Mouse (Mus musculus) kidney, embryonic 14.5 days (tissue): ENCODE measurements around the gene Rexo1. TPM values are rescaled to one million over a fixed set of nuclear protein-coding genes. Genes with fewer than 3 reads are reported as not detected.

Source experiments
- ATAC-seq: fragments of 200-750 bp; cut with Nextera tagmentation; 2 replicates; pipeline ENCODE4 v1.8.0; 2017; ENCODE audit warnings: moderate number of reproducible peaks, mild to moderate bottlenecking, moderate TSS enrichment, moderate library complexity; ENCODE audit not compliant: low FRiP score, low TSS enrichment
- H3K27ac ChIP-seq: fragments of 300-500 bp; sonication (generic); 2 replicates; pipeline ENCODE4 v1.5.1; 2014; ENCODE audit warnings: low read depth, mild to moderate bottlenecking, low read length, moderate library complexity, mixed read lengths
- H3K27me3 ChIP-seq: fragments of 300-500 bp; sonication (generic); 2 replicates; pipeline ENCODE4 v1.6.1; 2014; ENCODE audit warnings: mild to moderate bottlenecking, low read length; ENCODE audit not compliant: control insufficient read depth, insufficient read depth
- H3K36me3 ChIP-seq: fragments of 300-500 bp; sonication (generic); 2 replicates; pipeline ENCODE4 v1.6.1; 2014; ENCODE audit warnings: low read length, mixed read lengths; ENCODE audit not compliant: control insufficient read depth, insufficient read depth
- H3K4me1 ChIP-seq: fragments of 300-500 bp; sonication (generic); 2 replicates; pipeline ENCODE4 v1.6.1; 2014; ENCODE audit warnings: low read length, mixed read lengths; ENCODE audit not compliant: control insufficient read depth, insufficient read depth
- H3K4me2 ChIP-seq: fragments of 300-500 bp; sonication (generic); replicated peaks from 2 replicates; pipeline ENCODE4 v1.6.1; 2014; ENCODE audit warnings: low read depth, mild to moderate bottlenecking, low read length
- H3K4me3 ChIP-seq: fragments of 300-500 bp; sonication (generic); 2 replicates; pipeline ENCODE4 v1.5.1; 2014; ENCODE audit warnings: mild to moderate bottlenecking, low read length
- H3K9ac ChIP-seq: fragments of 300-500 bp; sonication (generic); 2 replicates; pipeline ENCODE4 v1.6.1; 2014; ENCODE audit warnings: low read depth, mild to moderate bottlenecking, low read length, moderate library complexity
- H3K9me3 ChIP-seq: fragments of 300-500 bp; sonication (generic); 2 replicates; pipeline ENCODE4 v1.6.1; 2016; ENCODE audit warnings: low read length; ENCODE audit not compliant: control insufficient read depth
- WGBS: fragments of 180-500 bp; shearing (Covaris S2); extraction: QIAGEN DNeasy Blood & Tissue Kit; methylation state at CpG from one replicate; pipeline ENCODE4 v1.1.7; 2014; 5-methylcytosine and 5-hydroxymethylcytosine counted together
- polyA plus RNA-seq: library from polyadenylated mRNA; unstranded; fragments of >200 nt; fragmentation: Nextera tagmentation; extraction: Ambion mirVana; gene quantifications from 2 replicates; pipeline ENCODE4 v1.2.1, GENCODE M21; 2014

Rexo1 gene
- polyA plus RNA-seq, 1 experiment from 2014 or later = 31.3 TPM

DNA sequence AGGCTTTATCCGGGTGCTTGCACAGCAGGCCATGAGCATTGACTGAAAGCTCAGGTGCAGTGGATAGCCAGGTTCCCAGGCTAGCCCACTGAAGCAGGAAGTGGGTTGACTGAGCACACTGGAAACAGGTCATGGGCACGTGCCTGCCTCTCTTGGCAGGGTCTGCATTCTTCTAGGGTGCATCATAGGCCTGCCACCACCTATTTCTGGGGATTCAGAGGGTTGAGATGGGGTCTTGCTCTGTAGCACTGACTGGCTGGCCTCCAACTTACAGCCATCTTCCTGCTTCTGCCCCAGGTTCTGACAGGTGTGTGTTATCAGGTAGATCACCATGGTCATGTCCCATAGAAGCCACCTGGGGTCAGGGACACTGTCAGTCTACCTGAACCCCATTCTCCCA, 43.6 kb upstream of the Rexo1 start:
- Histone ChIP-seq H3K4me1 (peaks cover 11% of the 10 kb centered on the region), H3K27me3 (no peaks in the 10 kb centered on the region)
- WGBS = 87% methylated on average over 2 of the region's 2 CpGs

DNA sequence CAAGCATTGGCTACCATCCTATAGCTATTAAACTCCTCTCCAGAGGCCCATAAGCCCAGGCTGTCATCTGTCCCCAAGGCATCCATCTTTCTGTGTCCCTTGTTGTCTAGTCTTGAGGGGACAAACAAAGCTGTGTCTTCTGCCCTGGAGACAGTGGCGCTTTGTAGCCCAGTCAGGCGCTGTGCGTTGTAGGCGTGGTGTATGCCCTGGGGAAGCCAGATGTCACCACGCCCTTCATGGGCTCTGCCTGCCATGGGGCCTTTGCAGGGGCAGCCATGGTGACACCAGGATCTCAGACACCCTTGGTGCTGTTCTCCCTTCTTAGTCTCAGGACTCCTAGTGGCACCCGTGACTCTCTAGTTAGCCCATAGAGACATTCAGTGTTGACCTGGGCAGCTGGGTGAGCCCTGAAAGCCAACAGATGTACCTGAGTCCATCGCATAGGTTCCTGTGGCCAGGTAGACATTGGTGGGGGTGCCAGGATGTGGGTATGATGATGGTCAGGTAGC, 42.7 kb upstream of the Rexo1 start:
- 94% methylated on average over 7 of the region's 7 CpGs for WGBS
- Histone ChIP-seq H3K36me3 (peaks cover 26% of the 10 kb centered on the region), H3K27ac (no peak overlapping the region), H3K4me3 (peak overlapping the region; percentile 50), H3K9ac (peak overlapping the region; percentile 66), H3K27me3 (no peaks in the 10 kb centered on the region), H3K4me1 (peaks cover 11% of the 10 kb centered on the region), H3K4me2 (peak overlapping the region; percentile 62), H3K9me3 (no peaks in the 10 kb centered on the region)
- no peak for ATAC-seq

More for the DNA sequence above, 43.6 kb upstream of the Rexo1 start:
- Histone ChIP-seq H3K4me2 (no peak overlapping the region), H3K4me3 (no peak overlapping the region), H3K27ac (no peak overlapping the region), H3K9ac (no peak overlapping the region), H3K9me3 (no peaks in the 10 kb centered on the region), H3K36me3 (peaks cover 34% of the 10 kb centered on the region)
- no peak for ATAC-seq

DNA sequence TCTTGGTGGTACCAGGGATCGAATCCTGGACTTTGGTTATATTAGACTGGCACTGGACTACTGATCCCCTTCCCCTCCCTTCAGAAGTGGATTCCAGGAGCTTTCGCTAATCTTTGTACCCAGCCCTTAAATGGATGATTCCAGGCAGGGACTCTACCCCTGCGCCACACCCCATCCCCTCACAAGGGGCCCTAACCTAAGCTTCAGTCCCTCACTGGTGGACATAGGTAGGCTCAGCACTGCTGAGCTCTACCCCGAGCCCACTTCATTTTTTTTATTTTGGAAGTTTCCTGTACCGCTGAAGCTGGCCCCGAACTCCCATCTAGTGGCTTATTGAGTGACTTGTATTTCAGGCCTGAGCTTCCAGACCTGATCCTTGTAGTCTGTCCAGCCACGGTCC, 42.0 kb upstream of the Rexo1 start:
- Histone ChIP-seq H3K9me3 (no peaks in the 10 kb centered on the region), H3K27me3 (no peaks in the 10 kb centered on the region), H3K4me2 (peak overlapping the region; percentile 62), H3K9ac (peak overlapping the region; percentile 66), H3K4me1 (peaks cover 11% of the 10 kb centered on the region), H3K4me3 (peak overlapping the region; percentile 50), H3K27ac (peak overlapping the region; percentile 20; the same call in 1 of the 2 replicates), H3K36me3 (peaks cover 20% of the 10 kb centered on the region)
- WGBS = 32% methylated on average over 7 of the region's 7 CpGs
- peak; percentile 7 for ATAC-seq

DNA sequence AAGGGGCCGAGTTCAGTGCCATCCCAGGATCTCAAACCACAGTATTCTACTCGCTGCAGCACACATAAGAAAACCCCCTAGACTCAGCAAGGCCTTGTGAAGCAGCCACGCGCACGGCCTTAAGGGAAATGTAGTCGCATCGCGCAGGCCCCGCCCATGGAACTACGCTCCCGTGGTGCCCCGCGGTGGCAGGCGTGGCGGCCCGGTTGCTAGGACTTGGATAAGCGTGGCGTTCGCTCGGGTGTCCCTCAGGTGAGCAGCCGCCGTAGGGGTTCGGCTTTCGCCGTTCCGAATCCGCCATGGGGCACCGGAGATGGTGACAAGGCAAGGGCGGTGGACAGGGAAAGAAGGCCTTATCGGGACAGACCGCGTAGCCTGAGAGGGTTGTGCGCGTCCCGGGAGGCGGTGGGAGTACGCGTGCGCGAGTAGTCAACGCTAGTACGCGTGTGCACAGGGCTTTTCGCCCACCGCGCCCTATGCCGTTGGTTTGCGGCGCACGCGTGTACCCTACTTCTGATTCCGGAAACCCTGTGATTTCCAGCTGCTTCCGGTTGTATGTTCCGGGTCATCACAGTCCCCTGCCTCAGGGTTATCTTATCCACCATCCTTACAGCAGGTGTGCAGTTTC, 41.5 kb upstream of the Rexo1 start, which contains the start of the genes Scamp4 and Adat3:
Scamp4 (plus strand) TSS at position 175 of the 628 bp plus-strand sequence.
Adat3 (plus strand) TSS at position 183 of the 628 bp plus-strand sequence.
- H3K4me1 ChIP-seq = peaks cover 11% of the 10 kb centered on the region
- peak within 1 kb of the TSS; percentile 48; the same call in 1 of the 2 replicates for H3K27ac ChIP-seq
- H3K4me3 ChIP-seq = peak within 1 kb of the TSS; percentile 50
- peak within 1 kb of the TSS; percentile 62 for H3K4me2 ChIP-seq
- ATAC-seq = peak; percentile 94
- no peaks in the 10 kb centered on the region for H3K9me3 ChIP-seq
- H3K9ac ChIP-seq = peak within 1 kb of the TSS; percentile 66
- H3K27me3 ChIP-seq = no peaks in the 10 kb centered on the region
- WGBS = under 1% methylated on average over 54 of the region's 54 CpGs
- peaks cover 14% of the 10 kb centered on the region for H3K36me3 ChIP-seq

DNA sequence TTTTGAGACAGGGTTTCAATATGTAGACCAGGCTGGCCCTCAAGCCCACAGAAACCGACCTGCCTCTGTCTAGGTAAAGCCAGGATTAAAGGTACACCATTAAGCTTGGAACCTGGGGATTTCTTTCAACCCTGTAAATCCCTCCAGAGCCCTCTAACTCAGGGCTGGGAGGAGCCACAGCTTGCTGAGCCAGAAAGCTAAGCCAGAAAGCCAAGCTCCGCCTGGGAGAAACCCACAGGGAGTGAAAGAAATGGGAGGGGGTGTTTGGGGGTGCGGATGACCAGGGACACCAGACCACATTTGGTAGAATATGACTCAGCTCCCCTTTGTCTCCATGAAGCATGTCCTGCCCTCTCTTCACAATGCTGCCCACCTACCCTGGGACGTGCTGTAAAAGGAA, 35.0 kb upstream of the Rexo1 start:
- Histone ChIP-seq H3K9ac (no peak overlapping the region), H3K27ac (no peak overlapping the region), H3K4me3 (no peak overlapping the region), H3K9me3 (no peaks in the 10 kb centered on the region), H3K27me3 (no peaks in the 10 kb centered on the region), H3K36me3 (no peaks in the 10 kb centered on the region), H3K4me1 (no peaks in the 10 kb centered on the region), H3K4me2 (no peak overlapping the region)
- WGBS = 32% methylated on average over 4 of the region's 4 CpGs
- no peak for ATAC-seq

- peak; percentile 96 for ATAC-seq
- peaks cover 14% of the 10 kb centered on the region for H3K36me3 ChIP-seq
- peak within 1 kb of the TSS; percentile 97 for H3K4me2 ChIP-seq
- peak within 1 kb of the TSS; percentile 94 for H3K9ac ChIP-seq
- peak within 1 kb of the TSS; percentile 97 for H3K4me3 ChIP-seq
- no peaks in the 10 kb centered on the region for H3K27me3 ChIP-seq
- WGBS = under 1% methylated on average over 73 of the region's 73 CpGs
- H3K27ac ChIP-seq = peak within 1 kb of the TSS; percentile 24
- no peaks in the 10 kb centered on the region for H3K9me3 ChIP-seq
- peaks cover 14% of the 10 kb centered on the region; the same call in 1 of the 2 replicates for H3K4me1 ChIP-seq
These were observed 28.8 kb upstream of the Rexo1 start, which contains the start of gene Abhd17a for GRCm38 (mm10) chr10:80589879-80590854. TSS of gene Abhd17a (minus strand) at chr10:80590341.

- no peak; the same call in 1 of the 2 replicates for ATAC-seq
- WGBS = 16% methylated on average over 12 of the region's 12 CpGs
These were observed 27.9 kb upstream of the Rexo1 start for GRCm38 (mm10) chr10:80589127-80589878.

GRCm38 (mm10) chr10:80587305-80587657, 25.9 kb upstream of the Rexo1 start:
- Histone ChIP-seq H3K27me3 (no peaks in the 10 kb centered on the region), H3K4me1 (peaks cover 14% of the 10 kb centered on the region; the same call in 1 of the 2 replicates), H3K27ac (peak overlapping the region; percentile 51; the same call in 1 of the 2 replicates), H3K4me2 (no peak overlapping the region), H3K9me3 (no peaks in the 10 kb centered on the region), H3K36me3 (peaks cover 32% of the 10 kb centered on the region), H3K9ac (peak overlapping the region; percentile 37; the same call in 1 of the 2 replicates), H3K4me3 (no peak overlapping the region)
- ATAC-seq = no peak
- 44% methylated on average over 4 of the region's 4 CpGs for whole genome bisulfite sequencing

More at GRCm38 (mm10) chr10:80589127-80589878, 27.9 kb upstream of the Rexo1 start:
- no peaks in the 10 kb centered on the region for H3K9me3 ChIP-seq
- peaks cover 14% of the 10 kb centered on the region; the same call in 1 of the 2 replicates for H3K4me1 ChIP-seq
- H3K9ac ChIP-seq = peak overlapping the region; percentile 94
- no peaks in the 10 kb centered on the region for H3K27me3 ChIP-seq
- peaks cover 20% of the 10 kb centered on the region for H3K36me3 ChIP-seq
- peak overlapping the region; percentile 24 for H3K27ac ChIP-seq
- peak overlapping the region; percentile 97 for H3K4me3 ChIP-seq
- H3K4me2 ChIP-seq = peak overlapping the region; percentile 97
